Mouse (Mus musculus) lung, adult 2 months (tissue): ENCODE results near the gene Zbtb8b.

Experiments
- CTCF ChIP-seq: fragments of 200-500 bp; IDR thresholded peaks from 2 replicates; pipeline ENCODE4 v1.5.1; 2011; ENCODE audit warnings: mild to moderate bottlenecking, low read length, control low read depth; ENCODE audit not compliant: insufficient read depth
- POLR2A ChIP-seq: fragments of 200-500 bp; IDR thresholded peaks from 2 replicates; pipeline ENCODE4 v1.6.1; 2011; ENCODE audit warnings: low read depth, mild to moderate bottlenecking, control low read depth, low read length, borderline replicate concordance; ENCODE audit errors: extremely low read depth

DNA sequence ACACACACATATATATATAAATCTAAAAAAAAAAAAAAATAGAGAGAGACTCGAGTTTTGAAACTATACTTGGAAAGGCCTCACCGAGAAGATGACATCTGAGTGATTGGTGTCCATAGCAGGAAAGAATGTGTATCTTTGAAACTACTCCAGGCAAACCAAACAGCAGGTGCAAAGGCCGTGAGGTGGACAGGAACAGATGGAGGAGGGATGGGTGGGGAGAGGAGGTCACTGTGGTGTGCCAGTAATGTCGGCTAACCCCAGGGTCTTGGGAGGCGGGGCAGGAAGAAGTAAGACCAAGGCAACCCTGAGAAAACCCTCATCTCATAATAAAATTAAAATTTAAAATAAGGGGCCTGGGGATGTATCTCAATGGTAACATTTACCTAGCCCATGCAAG is 64.8 kb downstream of the Zbtb8b start:
- TF ChIP-seq CTCF (no peak), POLR2A (no peak)
